ENCODE assay signal across 9 mouse cellular contexts in genomic region chr19:5164380-5164779, GRCm38 (mm10). TPM values are rescaled to one million over a fixed set of nuclear protein-coding genes. Genes with fewer than 3 reads are reported as not detected.
A peak's percentile ranks its signal among the peaks of the same experiment; 100 is the strongest.
DNase-seq lines count a peak whose midpoint lies in the region; ATAC-seq and TF ChIP-seq lines count a peak whose summit lies in the region.
"Had no signal": no experiment of that assay in that cellular context is flagged by ENCODE, and none has a peak within 500 bp of the region (broad histone marks: within the 10 kb centered on the region; RNA-seq: fewer than 3 reads in every experiment).

No protein-coding gene starts in this region.

- peak; percentile 22 to 48 for DNase-seq in CD8-positive naive resting alpha-beta T cell, adult 2 months (ENCODE audit: low read depth in 2 of 2, low spot score in 2 of 2)
- DNase-seq in R1 (ENCODE audit: low read depth, low spot score), result peak; percentile 56
- peak; percentile 25 for DNase-seq in lung, postnatal 14 days
- DNase-seq in Muller cell, postnatal 12 days (ENCODE audit: inconsistent ontology term), result no peak
- no peak for DNase-seq in MN1 (ENCODE audit: low spot score)
- DNase-seq in cerebellum, adult 9-11 months, result no peak

- 70% methylated on average over 2 of the region's 2 CpGs for WGBS in intestine, postnatal 0 days
- WGBS in intestine, embryonic 16.5 days, result 64% methylated on average over 2 of the region's 2 CpGs

- no peak overlapping the region for H3K4me2 ChIP-seq in intestine, postnatal 0 days (replicated peaks; ENCODE audit: low read depth)
- no peak overlapping the region for H3K4me2 ChIP-seq in intestine, embryonic 16.5 days (ENCODE audit: low read depth, low read length)

- peaks cover 4% of the 10 kb centered on the region; the same call in 1 of the 2 replicates for H3K36me3 ChIP-seq in intestine, postnatal 0 days (ENCODE audit: control insufficient read depth, insufficient read depth)
- no peaks in the 10 kb centered on the region for H3K36me3 ChIP-seq in intestine, embryonic 16.5 days (ENCODE audit: control insufficient read depth, insufficient read depth, low read length)

- no peaks in the 10 kb centered on the region for H3K9me3 ChIP-seq in intestine, postnatal 0 days (ENCODE audit: control insufficient read depth)
- no peaks in the 10 kb centered on the region for H3K9me3 ChIP-seq in intestine, embryonic 16.5 days (ENCODE audit: control insufficient read depth, low read length)
- H3K9me3 ChIP-seq: megakaryocyte, embryonic 14.5 days had no signal

- no peak overlapping the region for H3K4me3 ChIP-seq in intestine, postnatal 0 days (ENCODE audit: low read depth, low read length)
- H3K4me3 ChIP-seq in intestine, embryonic 16.5 days (ENCODE audit: low read length), result no peak overlapping the region
- H3K4me3 ChIP-seq: megakaryocyte, embryonic 14.5 days had no signal

- ATAC-seq in intestine, postnatal 0 days, result no peak
- no peak for ATAC-seq in intestine, embryonic 16.5 days

- no peaks in the 10 kb centered on the region for H3K27me3 ChIP-seq in intestine, postnatal 0 days (replicated peaks; ENCODE audit: control insufficient read depth, insufficient read depth, low read length)
- H3K27me3 ChIP-seq in intestine, embryonic 16.5 days (replicated peaks; ENCODE audit: control insufficient read depth, insufficient read depth, low read length), result no peaks in the 10 kb centered on the region
- H3K27me3 ChIP-seq: megakaryocyte, embryonic 14.5 days had no signal

- no peaks in the 10 kb centered on the region for H3K4me1 ChIP-seq in intestine, postnatal 0 days (replicated peaks; ENCODE audit: control insufficient read depth, insufficient read depth, low read length)
- H3K4me1 ChIP-seq in intestine, embryonic 16.5 days (ENCODE audit: control insufficient read depth, insufficient read depth, low read length), result no peaks in the 10 kb centered on the region

- peak; percentile 66 for TF ChIP-seq CTCF in intestine, postnatal 0 days (IDR thresholded peaks at IDR 0.05; ENCODE audit: low read depth)

- H3K9ac ChIP-seq in intestine, postnatal 0 days (ENCODE audit: low read depth, low read length), result no peak overlapping the region
- H3K9ac ChIP-seq in intestine, embryonic 16.5 days (ENCODE audit: low read depth, low read length), result no peak overlapping the region

- no peak overlapping the region for H3K27ac ChIP-seq in intestine, postnatal 0 days (ENCODE audit: low read depth, low read length)
- no peak overlapping the region for H3K27ac ChIP-seq in intestine, embryonic 16.5 days (ENCODE audit: low read length)

RNA-seq across cellular contexts. Expression of gene Klc2, which starts 46.0 kb away (rescaled TPM):
- 8.0 and 9.1 TPM in 2 replicates for polyA plus RNA-seq in intestine, postnatal 0 days (2015; fragmentation: Nextera tagmentation; extraction: Ambion mirVana)
- 12.7 and 13.6 TPM in 2 replicates for polyA plus RNA-seq in intestine, embryonic 16.5 days (2015; fragmentation: Nextera tagmentation; extraction: Ambion mirVana)

RNA-seq across cellular contexts. Expression of gene Rab1b, which starts 57.5 kb away (rescaled TPM):
- polyA plus RNA-seq in intestine, postnatal 0 days (2015; fragmentation: Nextera tagmentation; extraction: Ambion mirVana), result 185 TPM in 2 replicates
- 241 and 244 TPM in 2 replicates for polyA plus RNA-seq in intestine, embryonic 16.5 days (2015; fragmentation: Nextera tagmentation; extraction: Ambion mirVana)

Comparison
In these comparisons a context has a peak if more than half of its experiments do, and no peak if none do; other contexts are left out.
1. DNase-seq: peak in CD8-positive naive resting alpha-beta T cell, adult 2 months (2 of 2), R1 (single experiment) and lung, postnatal 14 days (single experiment); none in Muller cell, postnatal 12 days (single experiment), MN1 (single experiment) and cerebellum, adult 9-11 months (single experiment).